Mouse (Mus musculus) heart, embryonic 14.5 days (tissue): Measurements from ENCODE around the gene Pin4. TPM values are rescaled to one million over a fixed set of nuclear protein-coding genes. Genes with fewer than 3 reads are reported as not detected.

Experiments
- ATAC-seq: fragments of 200-750 bp; cut with Nextera tagmentation; 2 replicates; pipeline ENCODE4 v1.8.0; 2017; ENCODE audit warnings: low read depth, moderate TSS enrichment; ENCODE audit not compliant: insufficient number of reproducible peaks, insufficient read depth, low FRiP score
- H3K27ac ChIP-seq, 2 experiments: fragments of 200-500 bp in 1 of 2; fragments of 300-500 bp in 1 of 2; sonication (generic) in 1 of 2; replicated peaks in 1 of 2; 2 replicates each; pipeline ENCODE4 v1.5.1; 2012 to 2014; ENCODE audit warnings: low read depth in 2 of 2, low read length in 2 of 2, control low read depth in 1 of 2, mild to moderate bottlenecking in 1 of 2, mixed read lengths in 1 of 2; ENCODE audit not compliant: control insufficient read depth in 1 of 2, insufficient read depth in 1 of 2
- H3K27me3 ChIP-seq: fragments of 300-500 bp; sonication (generic); 2 replicates; pipeline ENCODE4 v1.6.1; 2014; ENCODE audit warnings: mild to moderate bottlenecking, low read length, control low read depth; ENCODE audit not compliant: control insufficient read depth, insufficient read depth
- H3K36me3 ChIP-seq: fragments of 300-500 bp; sonication (generic); 2 replicates; pipeline ENCODE4 v1.6.1; 2014; ENCODE audit warnings: mild to moderate bottlenecking, control low read depth, low read length, mixed read lengths; ENCODE audit not compliant: control insufficient read depth, insufficient read depth
- H3K4me1 ChIP-seq, 2 experiments: fragments of 200-500 bp in 1 of 2; fragments of 300-500 bp in 1 of 2; sonication (generic) in 1 of 2; 2 replicates each; pipeline ENCODE4 v1.6.1; 2012 to 2014; ENCODE audit warnings: low read length in 2 of 2, control low read depth in 1 of 2, mixed read lengths in 1 of 2; ENCODE audit not compliant: control insufficient read depth in 2 of 2, insufficient read depth in 2 of 2
- H3K4me2 ChIP-seq: fragments of 300-500 bp; sonication (generic); 2 replicates; pipeline ENCODE4 v1.6.1; 2014; ENCODE audit warnings: mild to moderate bottlenecking, low read length
- H3K4me3 ChIP-seq, 2 experiments: fragments of 200-500 bp in 1 of 2; fragments of 300-500 bp in 1 of 2; sonication (generic) in 1 of 2; 2 replicates each; pipeline ENCODE4 v1.5.1; 2012 to 2014; ENCODE audit warnings: low read length in 2 of 2, mild to moderate bottlenecking in 2 of 2, control low read depth in 1 of 2, low read depth in 1 of 2, moderate library complexity in 1 of 2; ENCODE audit not compliant: control insufficient read depth in 1 of 2, insufficient read depth in 1 of 2
- H3K9ac ChIP-seq: fragments of 300-500 bp; sonication (generic); 2 replicates; pipeline ENCODE4 v1.6.1; 2014; ENCODE audit warnings: mild to moderate bottlenecking, low read length
- H3K9me3 ChIP-seq: fragments of 300-500 bp; sonication (generic); 2 replicates; pipeline ENCODE4 v1.6.1; 2016; ENCODE audit warnings: low read length, control low read depth; ENCODE audit not compliant: control insufficient read depth
- WGBS: fragments of 180-500 bp; shearing (Covaris S2); extraction: QIAGEN DNeasy Blood & Tissue Kit; methylation state at CpG from one replicate; pipeline ENCODE4 v1.1.7; 2014; 5-methylcytosine and 5-hydroxymethylcytosine counted together
- polyA plus RNA-seq: library from polyadenylated mRNA; unstranded; fragments of >200 nt; fragmentation: Nextera tagmentation; extraction: Ambion mirVana; gene quantifications from 2 replicates; pipeline ENCODE4 v1.2.1, GENCODE M21; 2014

The Pin4 gene
- polyA plus RNA-seq, 1 experiment from 2014 or later, result 51.2 TPM

- H3K4me1 ChIP-seq, result no peaks in the 10 kb centered on the region; a peak in 1 of 4 replicates
- ATAC-seq, result no peak
- H3K27me3 ChIP-seq, result no peaks in the 10 kb centered on the region
- no peaks in the 10 kb centered on the region for H3K36me3 ChIP-seq
- 24% methylated on average over 3 of the region's 3 CpGs for WGBS
- H3K4me3 ChIP-seq, result no peak overlapping the region
- H3K9ac ChIP-seq, result no peak overlapping the region
- H3K27ac ChIP-seq, result no peak overlapping the region
- no peaks in the 10 kb centered on the region for H3K9me3 ChIP-seq
- no peak overlapping the region for H3K4me2 ChIP-seq
Observed at GRCm38 (mm10) chrX:102170900-102171299, 51.7 kb downstream of the Pin4 start.

GRCm38 (mm10) chrX:102175538-102176287 is 56.5 kb downstream of the Pin4 start:
- no peaks in the 10 kb centered on the region; a peak in 1 of 4 replicates for H3K4me1 ChIP-seq
- H3K4me2 ChIP-seq, result no peak overlapping the region
- H3K36me3 ChIP-seq, result no peaks in the 10 kb centered on the region
- no peak overlapping the region for H3K9ac ChIP-seq
- H3K9me3 ChIP-seq, result no peaks in the 10 kb centered on the region
- 74% methylated on average over 5 of the region's 5 CpGs for WGBS
- H3K4me3 ChIP-seq, result no peak overlapping the region
- H3K27me3 ChIP-seq, result 0 out of 2 replicates have a peak, but pooled peaks cover 3% of the 10 kb centered on the region
- no peak overlapping the region for H3K27ac ChIP-seq
- ATAC-seq, result no peak

Other genes starting within 250 kb of the Pin4 start
- 0.53 and 0.55 TPM in 2 replicates for gene Rtl5, start 48.1 kb upstream of the Pin4 start, polyA plus RNA-seq
- 7.7 and 9.1 TPM in 2 replicates for gene Ercc6l, start 37.6 kb downstream of the Pin4 start, polyA plus RNA-seq
- gene Rps4x, start 69.9 kb downstream of the Pin4 start, polyA plus RNA-seq, result 544 and 601 TPM in 2 replicates
- gene Cited1, start 132.7 kb downstream of the Pin4 start, polyA plus RNA-seq, result 539 and 602 TPM in 2 replicates